Mouse (Mus musculus) kidney, postnatal 0 days (tissue): ENCODE data around the gene Gabrd. TPM values are rescaled to one million over a fixed set of nuclear protein-coding genes. Genes with fewer than 3 reads are reported as not detected.

Experiments used
- ATAC-seq: fragments of 200-750 bp; cut with Nextera tagmentation; replicated peaks from 2 replicates; pipeline ENCODE4 v1.8.0; 2017; ENCODE audit warnings: low read depth, moderate number of reproducible peaks, moderate TSS enrichment, moderate library complexity; ENCODE audit not compliant: low FRiP score
- DNase-seq: peaks from one replicate; pipeline ENCODE4 v3.0.0-alpha.2; 2016; ENCODE audit warnings: low spot score
- H3K27ac ChIP-seq: fragments of 300-500 bp; sonication (generic); 2 replicates; pipeline ENCODE4 v1.5.1; 2014; ENCODE audit warnings: mild to moderate bottlenecking
- H3K27me3 ChIP-seq: fragments of 300-500 bp; sonication (generic); 2 replicates; pipeline ENCODE4 v1.6.1; 2014; ENCODE audit warnings: low read length, mixed read lengths; ENCODE audit not compliant: insufficient read depth
- H3K36me3 ChIP-seq: fragments of 300-500 bp; sonication (generic); 2 replicates; pipeline ENCODE4 v1.6.1; 2014; ENCODE audit warnings: low read length, mixed read lengths; ENCODE audit not compliant: insufficient read depth
- H3K4me1 ChIP-seq: fragments of 300-500 bp; sonication (generic); replicated peaks from 2 replicates; pipeline ENCODE4 v1.6.1; 2014; ENCODE audit warnings: antibody characterized with exemption, low read length, mixed read lengths; ENCODE audit not compliant: insufficient read depth
- H3K4me2 ChIP-seq: fragments of 300-500 bp; sonication (generic); 2 replicates; pipeline ENCODE4 v1.6.1; 2014; ENCODE audit warnings: mild to moderate bottlenecking, low read length, moderate library complexity, mixed read lengths
- H3K4me3 ChIP-seq: fragments of 300-500 bp; sonication (generic); replicated peaks from 2 replicates; pipeline ENCODE4 v1.5.1; 2014; ENCODE audit warnings: low read depth, low read length
- H3K9ac ChIP-seq: fragments of 300-500 bp; sonication (generic); 2 replicates; pipeline ENCODE4 v1.6.1; 2014; ENCODE audit warnings: low read depth, low read length
- H3K9me3 ChIP-seq: fragments of 300-500 bp; sonication (generic); replicated peaks from 2 replicates; pipeline ENCODE4 v1.6.1; 2016; ENCODE audit warnings: low read length, inconsistent platforms, mixed read lengths
- CTCF ChIP-seq: IDR thresholded peaks from 2 replicates; pipeline ENCODE4 v1.5.1; 2016; ENCODE audit warnings: antibody characterized with exemption, low read depth, mild to moderate bottlenecking, moderate library complexity
- WGBS: fragments of 180-500 bp; shearing (Covaris S2); extraction: QIAGEN DNeasy Blood & Tissue Kit; methylation state at CpG from one replicate; pipeline ENCODE4 v1.1.7; 2014; 5-methylcytosine and 5-hydroxymethylcytosine counted together
- polyA plus RNA-seq: library from polyadenylated mRNA; unstranded; fragments of >200 nt; fragmentation: Nextera tagmentation; extraction: Ambion mirVana; gene quantifications from 2 replicates; pipeline ENCODE4 v1.2.1, GENCODE M21; 2015

Gabrd gene
- polyA plus RNA-seq, 1 experiment from 2014 or later, result 0.29 TPM

GRCm38 (mm10) chr4:155354035-155354434 lies 43.9 kb downstream of the Gabrd start:
- Histone ChIP-seq H3K9ac (no peak overlapping the region), H3K36me3 (no peaks in the 10 kb centered on the region), H3K4me1 (no peaks in the 10 kb centered on the region), H3K27ac (no peak overlapping the region), H3K27me3 (no peaks in the 10 kb centered on the region), H3K4me3 (no peak overlapping the region), H3K9me3 (no peaks in the 10 kb centered on the region), H3K4me2 (no peak overlapping the region)
- no peak for ATAC-seq
- WGBS, result 76% methylated on average over 6 of the region's 6 CpGs
- DNase-seq, result no peak
- no peak for TF ChIP-seq CTCF

GRCm38 (mm10) chr4:155352581-155352980 lies 45.3 kb downstream of the Gabrd start:
- no peak for DNase-seq
- WGBS, result 86% methylated on average over 3 of the region's 3 CpGs
- TF ChIP-seq CTCF, result no peak
- no peaks in the 10 kb centered on the region for H3K4me1 ChIP-seq
- no peak overlapping the region for H3K4me2 ChIP-seq
- no peaks in the 10 kb centered on the region for H3K36me3 ChIP-seq
- no peak overlapping the region for H3K4me3 ChIP-seq
- no peak overlapping the region for H3K27ac ChIP-seq
- no peaks in the 10 kb centered on the region for H3K27me3 ChIP-seq
- H3K9ac ChIP-seq, result no peak overlapping the region
- ATAC-seq, result no peak
- H3K9me3 ChIP-seq, result no peaks in the 10 kb centered on the region

- H3K36me3 ChIP-seq, result no peaks in the 10 kb centered on the region
- DNase-seq, result no peak
- no peaks in the 10 kb centered on the region for H3K9me3 ChIP-seq
- H3K9ac ChIP-seq, result no peak overlapping the region
- TF ChIP-seq CTCF, result no peak
- no peaks in the 10 kb centered on the region; the same call in 1 of the 2 replicates for H3K4me1 ChIP-seq
- no peak overlapping the region for H3K4me3 ChIP-seq
- 97% methylated on average over 12 of the region's 12 CpGs for WGBS
- 0 out of 2 replicates have a peak, but pooled peaks cover 15% of the 10 kb centered on the region for H3K27me3 ChIP-seq
- no peak for ATAC-seq
- H3K4me2 ChIP-seq, result no peak overlapping the region
- H3K27ac ChIP-seq, result no peak overlapping the region
Measured at GRCm38 (mm10) chr4:155346350-155346749, 51.6 kb downstream of the Gabrd start.

GRCm38 (mm10) chr4:155345608-155345953 lies 52.3 kb downstream of the Gabrd start:
- Histone ChIP-seq H3K9ac (0 out of 2 replicates have a peak overlapping the region, but pooled peaks have one; percentile 18), H3K36me3 (no peaks in the 10 kb centered on the region), H3K4me2 (peak overlapping the region; percentile 48), H3K27ac (no peak overlapping the region), H3K4me3 (peak overlapping the region; percentile 19), H3K4me1 (no peaks in the 10 kb centered on the region; the same call in 1 of the 2 replicates), H3K27me3 (0 out of 2 replicates have a peak, but pooled peaks cover 15% of the 10 kb centered on the region), H3K9me3 (no peaks in the 10 kb centered on the region)
- DNase-seq (peak; percentile 50), ATAC-seq (no peak; the same call in 1 of the 2 replicates)
- WGBS, result 5% methylated on average over 16 of the region's 16 CpGs
- no peak for TF ChIP-seq CTCF

GRCm38 (mm10) chr4:155344716-155345607 lies 53.0 kb downstream of the Gabrd start:
- Histone ChIP-seq H3K9me3 (no peaks in the 10 kb centered on the region), H3K27me3 (0 out of 2 replicates have a peak, but pooled peaks cover 15% of the 10 kb centered on the region), H3K27ac (no peak overlapping the region), H3K9ac (peak overlapping the region; percentile 18; the same call in 1 of the 2 replicates), H3K4me2 (peak overlapping the region; percentile 48), H3K4me1 (no peaks in the 10 kb centered on the region; the same call in 1 of the 2 replicates), H3K4me3 (peak overlapping the region; percentile 19), H3K36me3 (no peaks in the 10 kb centered on the region)
- DNase-seq (no peak), ATAC-seq (no peak)
- no peak for TF ChIP-seq CTCF
- 14% methylated on average over 47 of the region's 47 CpGs for WGBS

GRCm38 (mm10) chr4:155344299-155344600 lies 53.7 kb downstream of the Gabrd start:
- Histone ChIP-seq H3K4me2 (no peak overlapping the region), H3K9me3 (no peaks in the 10 kb centered on the region), H3K9ac (no peak overlapping the region), H3K4me3 (no peak overlapping the region), H3K27me3 (0 out of 2 replicates have a peak, but pooled peaks cover 15% of the 10 kb centered on the region), H3K36me3 (no peaks in the 10 kb centered on the region), H3K27ac (no peak overlapping the region), H3K4me1 (no peaks in the 10 kb centered on the region; the same call in 1 of the 2 replicates)
- ATAC-seq (no peak), DNase-seq (no peak)
- WGBS, result 51% methylated on average over 3 of the region's 3 CpGs
- no peak for TF ChIP-seq CTCF
